Mouse (Mus musculus) neural tube, embryonic 11.5 days (tissue): ENCODE data around the gene Brinp3. TPM values are rescaled to one million over a fixed set of nuclear protein-coding genes. Genes with fewer than 3 reads are reported as not detected.

Experiments used
- ATAC-seq: fragments of 200-750 bp; cut with Nextera tagmentation; 2 replicates; pipeline ENCODE4 v1.8.0; 2017; ENCODE audit warnings: moderate number of reproducible peaks, mild to moderate bottlenecking, moderate TSS enrichment, moderate library complexity; ENCODE audit not compliant: insufficient read depth, low FRiP score, low TSS enrichment
- DNase-seq: peaks from one replicate; pipeline ENCODE4 v3.0.0-alpha.2; 2015; ENCODE audit warnings: low spot score
- H3K27ac ChIP-seq: fragments of 300-500 bp; sonication (generic); 2 replicates; pipeline ENCODE4 v1.5.1; 2014; ENCODE audit warnings: low read depth, mild to moderate bottlenecking, low read length
- H3K27me3 ChIP-seq: fragments of 300-500 bp; sonication (generic); 2 replicates; pipeline ENCODE4 v1.6.1; 2014; ENCODE audit warnings: mild to moderate bottlenecking, low read length, mixed read lengths; ENCODE audit not compliant: control insufficient read depth, insufficient read depth
- H3K36me3 ChIP-seq: fragments of 300-500 bp; sonication (generic); 2 replicates; pipeline ENCODE4 v1.6.1; 2014; ENCODE audit warnings: mild to moderate bottlenecking, low read length, moderate library complexity, mixed read lengths; ENCODE audit not compliant: control insufficient read depth, insufficient read depth
- H3K4me1 ChIP-seq: fragments of 300-500 bp; sonication (generic); 2 replicates; pipeline ENCODE4 v1.6.1; 2014; ENCODE audit warnings: low read length, mixed read lengths; ENCODE audit not compliant: control insufficient read depth, insufficient read depth
- H3K4me2 ChIP-seq: fragments of 300-500 bp; sonication (generic); 2 replicates; pipeline ENCODE4 v1.6.1; 2014; ENCODE audit warnings: low read depth, mild to moderate bottlenecking, moderate library complexity
- H3K4me3 ChIP-seq: fragments of 300-500 bp; sonication (generic); 2 replicates; pipeline ENCODE4 v1.5.1; 2014; ENCODE audit warnings: low read depth, low read length
- H3K9ac ChIP-seq: fragments of 300-500 bp; sonication (generic); 2 replicates; pipeline ENCODE4 v1.6.1; 2014; ENCODE audit warnings: mild to moderate bottlenecking, low read length
- H3K9me3 ChIP-seq: fragments of 300-500 bp; sonication (generic); 2 replicates; pipeline ENCODE4 v1.6.1; 2016; ENCODE audit warnings: low read length; ENCODE audit not compliant: control insufficient read depth
- WGBS: fragments of 180-500 bp; shearing (Covaris S2); extraction: QIAGEN DNeasy Blood & Tissue Kit; methylation state at CpG from one replicate; pipeline ENCODE4 v1.1.7; 2014; 5-methylcytosine and 5-hydroxymethylcytosine counted together
- polyA plus RNA-seq: library from polyadenylated mRNA; unstranded; fragments of >200 nt; fragmentation: Nextera tagmentation; extraction: Ambion mirVana; gene quantifications from 2 replicates; pipeline ENCODE4 v1.2.1, GENCODE M21; 2014

The Brinp3 gene
- polyA plus RNA-seq, 1 experiment from 2014 or later = 1.6 TPM

DNA sequence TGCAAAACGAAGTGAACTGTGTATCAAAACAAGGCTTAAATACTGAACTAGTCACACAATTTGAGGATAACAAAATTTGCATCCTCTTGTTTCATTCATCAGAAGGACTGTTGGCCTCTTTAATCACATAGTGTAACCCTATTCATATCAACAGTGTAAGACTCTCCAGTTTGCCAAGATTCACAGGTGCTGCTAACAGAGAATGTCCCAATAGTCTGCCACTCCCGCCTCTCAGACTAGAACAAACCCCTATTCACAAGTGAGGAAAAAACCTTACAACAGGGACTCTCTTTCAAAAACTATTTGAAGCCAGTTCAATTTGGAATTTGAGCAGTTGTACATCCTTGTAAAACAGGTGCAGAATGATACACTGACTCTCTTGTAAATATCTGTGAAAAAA lies 349.5 kb downstream of the Brinp3 start:
- DNase-seq = no peak
- H3K4me2 ChIP-seq = no peak overlapping the region

DNA sequence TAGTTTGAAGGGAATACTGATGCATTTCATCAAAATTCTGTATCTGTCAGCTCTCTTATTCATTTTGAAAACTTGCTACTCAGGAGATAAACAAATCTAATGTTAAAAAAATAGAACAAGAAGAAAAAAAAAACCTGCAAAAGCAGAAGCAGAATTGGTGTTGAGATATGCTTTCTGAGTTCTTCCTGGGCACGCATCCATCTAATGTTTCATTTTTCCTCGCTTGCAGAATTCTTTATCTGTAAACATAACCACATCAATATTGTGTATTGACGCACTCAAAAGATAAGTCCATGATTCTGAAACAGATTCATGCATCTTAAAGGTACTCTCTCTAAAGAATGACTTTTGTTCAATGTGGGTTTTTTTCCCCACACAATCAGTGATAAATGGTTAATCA lies 354.3 kb downstream of the Brinp3 start:
- H3K27ac ChIP-seq = no peak overlapping the region
- no peaks in the 10 kb centered on the region for H3K27me3 ChIP-seq
- DNase-seq = no peak
- no peak overlapping the region for H3K9ac ChIP-seq
- no peaks in the 10 kb centered on the region for H3K9me3 ChIP-seq
- no peak overlapping the region for H3K4me3 ChIP-seq
- ATAC-seq = no peak
- no peak overlapping the region for H3K4me2 ChIP-seq
- WGBS = 86% methylated on average over 3 of the region's 3 CpGs
- no peaks in the 10 kb centered on the region for H3K36me3 ChIP-seq
- H3K4me1 ChIP-seq = no peaks in the 10 kb centered on the region

More for the DNA sequence above, 349.5 kb downstream of the Brinp3 start:
- Histone ChIP-seq H3K36me3 (no peaks in the 10 kb centered on the region), H3K9me3 (no peaks in the 10 kb centered on the region), H3K4me1 (no peaks in the 10 kb centered on the region), H3K27me3 (no peaks in the 10 kb centered on the region), H3K27ac (no peak overlapping the region), H3K4me3 (no peak overlapping the region), H3K9ac (no peak overlapping the region)
- 87% methylated on average over 2 of the region's 2 CpGs for WGBS
- no peak for ATAC-seq

GRCm38 (mm10) chr1:146850147-146850546 lies 355.6 kb downstream of the Brinp3 start:
- 72% methylated on average over 2 of the region's 2 CpGs for WGBS
- ATAC-seq = no peak
- Histone ChIP-seq H3K4me1 (no peaks in the 10 kb centered on the region), H3K27me3 (no peaks in the 10 kb centered on the region), H3K36me3 (no peaks in the 10 kb centered on the region), H3K4me3 (no peak overlapping the region), H3K4me2 (no peak overlapping the region), H3K9ac (no peak overlapping the region), H3K9me3 (no peaks in the 10 kb centered on the region), H3K27ac (no peak overlapping the region)
- DNase-seq = no peak

DNA sequence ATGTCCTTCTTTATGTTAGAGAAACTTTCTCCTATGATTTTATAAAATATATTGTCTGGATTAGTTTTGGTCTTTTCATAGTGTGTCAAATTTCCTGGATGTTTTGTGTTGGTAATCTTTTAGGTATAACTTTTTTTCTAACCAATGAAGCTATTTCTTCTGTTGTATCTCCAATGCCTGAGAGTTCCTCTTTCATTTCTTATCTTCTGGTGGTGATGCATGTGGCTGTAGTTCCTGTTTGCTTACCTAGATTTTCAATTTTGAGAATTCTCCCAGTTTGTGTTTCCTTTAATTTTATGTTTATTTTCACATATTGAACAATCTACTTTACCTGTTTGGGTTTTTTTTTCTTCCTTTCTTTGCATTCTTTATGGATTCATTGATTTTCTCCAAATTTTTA lies 404.1 kb downstream of the Brinp3 start:
- ATAC-seq (no peak), DNase-seq (no peak)
- H3K36me3 ChIP-seq = no peaks in the 10 kb centered on the region
- no peak overlapping the region for H3K4me3 ChIP-seq
- no peaks in the 10 kb centered on the region for H3K4me1 ChIP-seq
- H3K9ac ChIP-seq = no peak overlapping the region
- no peak overlapping the region for H3K4me2 ChIP-seq
- H3K27me3 ChIP-seq = no peaks in the 10 kb centered on the region
- no peak overlapping the region for H3K27ac ChIP-seq
- H3K9me3 ChIP-seq = no peaks in the 10 kb centered on the region

GRCm38 (mm10) chr1:146901691-146902090 lies 407.1 kb downstream of the Brinp3 start:
- H3K36me3 ChIP-seq = no peaks in the 10 kb centered on the region
- ATAC-seq (no peak), DNase-seq (no peak)
- H3K4me2 ChIP-seq = no peak overlapping the region
- 84% methylated on average over 9 of the region's 9 CpGs for WGBS
- no peak overlapping the region for H3K9ac ChIP-seq
- H3K4me1 ChIP-seq = no peaks in the 10 kb centered on the region
- H3K9me3 ChIP-seq = no peaks in the 10 kb centered on the region
- no peaks in the 10 kb centered on the region for H3K27me3 ChIP-seq
- H3K27ac ChIP-seq = no peak overlapping the region
- H3K4me3 ChIP-seq = no peak overlapping the region

DNA sequence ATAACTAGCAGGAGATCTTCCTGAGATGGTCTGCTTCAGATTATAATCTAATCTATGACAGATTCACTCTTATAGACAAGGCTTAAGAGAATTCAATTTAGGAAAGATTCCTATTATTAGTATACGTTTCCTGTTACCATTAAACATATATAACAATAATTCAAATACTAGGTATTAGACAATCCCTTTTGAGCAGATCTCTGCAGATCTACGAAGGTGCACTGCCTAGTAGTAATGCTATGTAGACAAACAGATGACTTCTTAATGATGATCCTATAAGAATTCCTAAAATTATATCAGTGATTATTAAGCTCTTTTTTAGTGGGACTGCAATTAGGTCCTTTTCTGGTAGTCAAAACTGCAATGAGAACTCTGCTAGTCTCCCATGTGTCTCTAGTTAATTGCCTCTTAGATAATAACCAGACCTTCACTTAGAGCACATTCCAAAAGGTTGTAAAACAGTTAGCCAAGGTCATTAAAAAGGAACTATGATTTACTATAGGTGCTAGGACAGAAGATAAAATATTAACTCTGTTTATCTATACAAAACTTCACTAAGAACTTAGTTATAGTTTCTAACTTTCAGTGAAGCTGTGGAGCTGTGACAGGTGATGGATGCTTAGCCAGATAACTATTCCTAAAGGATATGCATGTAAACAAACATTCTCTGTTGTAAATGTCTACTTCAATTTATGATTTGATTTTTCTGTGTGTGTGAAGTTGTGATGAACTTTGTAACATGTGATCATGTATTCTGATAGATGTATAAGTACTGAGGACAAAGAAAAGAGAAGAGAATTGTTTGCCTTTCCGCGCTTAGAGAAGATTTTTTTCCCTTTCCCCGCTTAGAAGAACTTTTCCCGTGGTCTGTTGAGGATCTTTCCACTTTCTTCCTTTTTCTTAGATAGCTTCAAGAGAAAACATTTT lies 445.2 kb downstream of the Brinp3 start:
- Histone ChIP-seq H3K4me1 (no peaks in the 10 kb centered on the region), H3K36me3 (no peaks in the 10 kb centered on the region), H3K4me2 (no peak overlapping the region), H3K27me3 (no peaks in the 10 kb centered on the region), H3K9me3 (no peaks in the 10 kb centered on the region), H3K27ac (no peak overlapping the region), H3K4me3 (no peak overlapping the region), H3K9ac (no peak overlapping the region)
- 85% methylated on average over 6 of the region's 6 CpGs for WGBS
- ATAC-seq (no peak), DNase-seq (no peak)
